Mouse (Mus musculus) hindbrain, embryonic 10.5 days (tissue): Measurements from ENCODE around the gene Mdm1. TPM values are rescaled to one million over a fixed set of nuclear protein-coding genes. Genes with fewer than 3 reads are reported as not detected.
A peak's percentile ranks its signal among the peaks of the same experiment; 100 is the strongest.
"Not testable (repeated sequence)": the region's sequence is repeated elsewhere in the genome, so short reads cannot be mapped to it uniquely, and the experiment has no call there.

Experiments
- DNase-seq: peaks from one replicate; pipeline ENCODE4 v3.0.0-alpha.2; 2017; ENCODE audit warnings: low spot score
- H3K27ac ChIP-seq: fragments of 300-500 bp; sonication (generic); 2 replicates; pipeline ENCODE4 v1.5.1; 2016; ENCODE audit warnings: mild to moderate bottlenecking, moderate library complexity
- H3K27me3 ChIP-seq: fragments of 300-500 bp; sonication (generic); 2 replicates; pipeline ENCODE4 v1.6.1; 2016; ENCODE audit warnings: mild to moderate bottlenecking; ENCODE audit not compliant: poor library complexity, insufficient read depth, severe bottlenecking
- H3K36me3 ChIP-seq: fragments of 300-500 bp; sonication (generic); 2 replicates; pipeline ENCODE4 v1.6.1; 2016; ENCODE audit warnings: mild to moderate bottlenecking, moderate library complexity
- H3K4me1 ChIP-seq: fragments of 300-500 bp; sonication (generic); replicated peaks from 2 replicates; pipeline ENCODE4 v1.6.1; 2016; ENCODE audit warnings: mild to moderate bottlenecking
- H3K4me3 ChIP-seq: fragments of 300-500 bp; sonication (generic); 2 replicates; pipeline ENCODE4 v1.5.1; 2016; ENCODE audit warnings: mild to moderate bottlenecking, moderate library complexity
- H3K9me3 ChIP-seq: fragments of 300-500 bp; sonication (generic); 2 replicates; pipeline ENCODE4 v1.6.1; 2016; ENCODE audit warnings: mild to moderate bottlenecking, moderate library complexity
- WGBS: fragments of 180-500 bp; shearing (Covaris S2); methylation state at CpG from one replicate; pipeline ENCODE4 v1.1.7; 2016; 5-methylcytosine and 5-hydroxymethylcytosine counted together
- polyA plus RNA-seq: library from polyadenylated mRNA; unstranded; fragments of >200 nt; fragmentation: Nextera tagmentation; extraction: Ambion mirVana; gene quantifications from 2 replicates; pipeline ENCODE4 v1.2.1, GENCODE M21; 2016

Gene Mdm1
- polyA plus RNA-seq, 1 experiment from 2014 or later: 52.1 TPM

- no peak for DNase-seq
- WGBS: 64% methylated on average over 2 of the region's 2 CpGs
Observed at GRCm38 (mm10) chr10:118130016-118130415, 11.6 kb upstream of the Mdm1 start.

GRCm38 (mm10) chr10:118132993-118133392 is 8.6 kb upstream of the Mdm1 start:
- H3K4me3 ChIP-seq: peak overlapping the region; percentile 32
- WGBS: 63% methylated on average over 6 of the region's 6 CpGs
- no peaks in the 10 kb centered on the region for H3K4me1 ChIP-seq
- peaks cover 20% of the 10 kb centered on the region for H3K27me3 ChIP-seq
- H3K9me3 ChIP-seq: no peaks in the 10 kb centered on the region
- no peak for DNase-seq
- no peaks in the 10 kb centered on the region for H3K36me3 ChIP-seq
- H3K27ac ChIP-seq: no peak overlapping the region

More at GRCm38 (mm10) chr10:118130016-118130415, 11.6 kb upstream of the Mdm1 start:
- Histone ChIP-seq H3K4me1 (no peaks in the 10 kb centered on the region), H3K9me3 (no peaks in the 10 kb centered on the region), H3K36me3 (no peaks in the 10 kb centered on the region), H3K4me3 (no peak overlapping the region), H3K27ac (no peak overlapping the region), H3K27me3 (peaks cover 20% of the 10 kb centered on the region)

GRCm38 (mm10) chr10:118138508-118138907 is 3.1 kb upstream of the Mdm1 start:
- H3K4me3 ChIP-seq: no peak overlapping the region
- H3K9me3 ChIP-seq: no peaks in the 10 kb centered on the region
- no peak overlapping the region for H3K27ac ChIP-seq
- 88% methylated on average over 11 of the region's 11 CpGs for WGBS
- no peaks in the 10 kb centered on the region for H3K27me3 ChIP-seq
- DNase-seq: no peak
- peaks cover 1% of the 10 kb centered on the region; the same call in 1 of the 2 replicates for H3K36me3 ChIP-seq
- H3K4me1 ChIP-seq: peaks cover 22% of the 10 kb centered on the region

- peaks cover 16% of the 10 kb centered on the region for H3K36me3 ChIP-seq
- H3K4me1 ChIP-seq: peaks cover 26% of the 10 kb centered on the region
- no peak overlapping the region for H3K4me3 ChIP-seq
- no peak overlapping the region for H3K27ac ChIP-seq
- no peak for DNase-seq
- WGBS: 77% methylated on average over 8 of the region's 8 CpGs
- no peaks in the 10 kb centered on the region for H3K27me3 ChIP-seq
- H3K9me3 ChIP-seq: no peaks in the 10 kb centered on the region
Observed at GRCm38 (mm10) chr10:118139837-118140570, 1.6 kb upstream of the Mdm1 start.

GRCm38 (mm10) chr10:118141884-118142801 is 532 bp downstream of the Mdm1 start:
- Histone ChIP-seq H3K27me3 (no peaks in the 10 kb centered on the region), H3K9me3 (no peaks in the 10 kb centered on the region), H3K36me3 (peaks cover 34% of the 10 kb centered on the region), H3K27ac (peak overlapping the region; percentile 89), H3K4me1 (peaks cover 38% of the 10 kb centered on the region), H3K4me3 (peak overlapping the region; percentile 96)
- WGBS: 3% methylated on average over 53 of the region's 53 CpGs
- DNase-seq: no peak

GRCm38 (mm10) chr10:118149381-118149780 is 7.8 kb downstream of the Mdm1 start:
- Histone ChIP-seq H3K4me3 (no peak overlapping the region), H3K27me3 (no peaks in the 10 kb centered on the region), H3K9me3 (no peaks in the 10 kb centered on the region), H3K36me3 (peaks cover 89% of the 10 kb centered on the region), H3K4me1 (peaks cover 18% of the 10 kb centered on the region; the same call in 1 of the 2 replicates), H3K27ac (no peak overlapping the region)
- 91% methylated on average over 5 of the region's 5 CpGs for WGBS
- no peak for DNase-seq

GRCm38 (mm10) chr10:118150866-118151265 is 9.3 kb downstream of the Mdm1 start:
- no peaks in the 10 kb centered on the region for H3K9me3 ChIP-seq
- H3K27me3 ChIP-seq: no peaks in the 10 kb centered on the region
- no peak overlapping the region for H3K4me3 ChIP-seq
- peaks cover 10% of the 10 kb centered on the region; the same call in 1 of the 2 replicates for H3K4me1 ChIP-seq
- DNase-seq: no peak
- WGBS: 88% methylated on average over 9 of the region's 9 CpGs
- H3K36me3 ChIP-seq: peaks cover 86% of the 10 kb centered on the region
- H3K27ac ChIP-seq: no peak overlapping the region

GRCm38 (mm10) chr10:118155932-118156331 is 14.3 kb downstream of the Mdm1 start:
- Histone ChIP-seq H3K9me3 (peaks cover 7% of the 10 kb centered on the region; the same call in 1 of the 2 replicates), H3K36me3 (peaks cover 82% of the 10 kb centered on the region), H3K4me1 (no peaks in the 10 kb centered on the region), H3K27me3 (no peaks in the 10 kb centered on the region), H3K4me3 (no peak overlapping the region), H3K27ac (no peak overlapping the region)
- DNase-seq: no peak

- Histone ChIP-seq H3K27ac (no peak overlapping the region), H3K4me1 (no peaks in the 10 kb centered on the region), H3K9me3 (peaks cover 7% of the 10 kb centered on the region; the same call in 1 of the 2 replicates), H3K4me3 (no peak overlapping the region), H3K27me3 (no peaks in the 10 kb centered on the region), H3K36me3 (peaks cover 92% of the 10 kb centered on the region)
- no peak for DNase-seq
- 98% methylated on average over 2 of the region's 2 CpGs for WGBS
Observed at GRCm38 (mm10) chr10:118161131-118161530, 19.5 kb downstream of the Mdm1 start.

GRCm38 (mm10) chr10:118169212-118169611 is 27.6 kb downstream of the Mdm1 start:
- Histone ChIP-seq H3K4me3 (no peak overlapping the region), H3K27me3 (no peaks in the 10 kb centered on the region), H3K4me1 (peaks cover 7% of the 10 kb centered on the region), H3K27ac (no peak overlapping the region; the same call in 1 of the 2 replicates), H3K9me3 (no peaks in the 10 kb centered on the region), H3K36me3 (peaks cover 52% of the 10 kb centered on the region)
- WGBS: 52% methylated on average over 12 of the region's 12 CpGs
- DNase-seq: peak; percentile 40

- no peak for DNase-seq
- Histone ChIP-seq H3K27me3 (no peaks in the 10 kb centered on the region), H3K4me1 (peaks cover 7% of the 10 kb centered on the region), H3K27ac (no peak overlapping the region), H3K36me3 (peaks cover 20% of the 10 kb centered on the region), H3K9me3 (no peaks in the 10 kb centered on the region), H3K4me3 (no peak overlapping the region)
- WGBS: 85% methylated on average over 8 of the region's 8 CpGs
Observed at GRCm38 (mm10) chr10:118172416-118172815, 30.8 kb downstream of the Mdm1 start.

GRCm38 (mm10) chr10:118172876-118173275 is 31.3 kb downstream of the Mdm1 start:
- H3K9me3 ChIP-seq: no peaks in the 10 kb centered on the region
- H3K4me3 ChIP-seq: no peak overlapping the region
- peaks cover 16% of the 10 kb centered on the region for H3K36me3 ChIP-seq
- no peak overlapping the region for H3K27ac ChIP-seq
- H3K27me3 ChIP-seq: no peaks in the 10 kb centered on the region
- DNase-seq: no peak
- 92% methylated on average over 3 of the region's 3 CpGs for WGBS
- peaks cover 7% of the 10 kb centered on the region for H3K4me1 ChIP-seq

- not testable (repeated sequence) for H3K4me1 ChIP-seq, H3K27me3 ChIP-seq, H3K4me3 ChIP-seq, H3K9me3 ChIP-seq, DNase-seq, H3K36me3 ChIP-seq, H3K27ac ChIP-seq
- WGBS: 86% methylated on average over 4 of the region's 4 CpGs
Observed at GRCm38 (mm10) chr10:118175542-118175941, 33.9 kb downstream of the Mdm1 start.
